Mouse (Mus musculus) neural tube, embryonic 15.5 days (tissue): Measurements from ENCODE around the gene Rpl22. TPM values are rescaled to one million over a fixed set of nuclear protein-coding genes. Genes with fewer than 3 reads are reported as not detected.

Experiments
- ATAC-seq: fragments of 200-750 bp; cut with Nextera tagmentation; 2 replicates; pipeline ENCODE4 v1.8.0; 2017; ENCODE audit warnings: mild to moderate bottlenecking, moderate TSS enrichment, moderate library complexity; ENCODE audit not compliant: low FRiP score
- H3K27ac ChIP-seq: fragments of 300-500 bp; sonication (generic); replicated peaks from 2 replicates; pipeline ENCODE4 v1.5.1; 2015; ENCODE audit warnings: mild to moderate bottlenecking, inconsistent platforms
- H3K27me3 ChIP-seq: fragments of 300-500 bp; sonication (generic); replicated peaks from 2 replicates; pipeline ENCODE4 v1.6.1; 2015; ENCODE audit warnings: inconsistent platforms
- H3K36me3 ChIP-seq: fragments of 300-500 bp; sonication (generic); 2 replicates; pipeline ENCODE4 v1.6.1; 2015; ENCODE audit warnings: inconsistent platforms
- H3K4me1 ChIP-seq: fragments of 300-500 bp; sonication (generic); 2 replicates; pipeline ENCODE4 v1.6.1; 2015; ENCODE audit warnings: inconsistent platforms
- H3K4me2 ChIP-seq: fragments of 300-500 bp; sonication (generic); 2 replicates; pipeline ENCODE4 v1.6.1; 2015; ENCODE audit warnings: inconsistent platforms, mild to moderate bottlenecking, moderate library complexity
- H3K4me3 ChIP-seq: fragments of 300-500 bp; sonication (generic); replicated peaks from 2 replicates; pipeline ENCODE4 v1.5.1; 2015; ENCODE audit warnings: mild to moderate bottlenecking, inconsistent platforms
- H3K9ac ChIP-seq: fragments of 300-500 bp; sonication (generic); replicated peaks from 2 replicates; pipeline ENCODE4 v1.6.1; 2015; ENCODE audit warnings: mild to moderate bottlenecking, inconsistent platforms
- H3K9me3 ChIP-seq: fragments of 300-500 bp; sonication (generic); replicated peaks from 2 replicates; pipeline ENCODE4 v1.6.1; 2016; ENCODE audit warnings: inconsistent platforms
- WGBS: fragments of 180-500 bp; shearing (Covaris S2); methylation state at CpG from one replicate; pipeline ENCODE4 v1.1.7; 2015; ENCODE audit warnings: mixed read lengths; 5-methylcytosine and 5-hydroxymethylcytosine counted together
- polyA plus RNA-seq: library from polyadenylated mRNA; unstranded; fragments of >200 nt; fragmentation: Nextera tagmentation; extraction: Ambion mirVana; gene quantifications from 2 replicates; pipeline ENCODE4 v1.2.1, GENCODE M21; 2015

Gene Rpl22
- polyA plus RNA-seq = 148 and 190 TPM in 2 replicates

DNA sequence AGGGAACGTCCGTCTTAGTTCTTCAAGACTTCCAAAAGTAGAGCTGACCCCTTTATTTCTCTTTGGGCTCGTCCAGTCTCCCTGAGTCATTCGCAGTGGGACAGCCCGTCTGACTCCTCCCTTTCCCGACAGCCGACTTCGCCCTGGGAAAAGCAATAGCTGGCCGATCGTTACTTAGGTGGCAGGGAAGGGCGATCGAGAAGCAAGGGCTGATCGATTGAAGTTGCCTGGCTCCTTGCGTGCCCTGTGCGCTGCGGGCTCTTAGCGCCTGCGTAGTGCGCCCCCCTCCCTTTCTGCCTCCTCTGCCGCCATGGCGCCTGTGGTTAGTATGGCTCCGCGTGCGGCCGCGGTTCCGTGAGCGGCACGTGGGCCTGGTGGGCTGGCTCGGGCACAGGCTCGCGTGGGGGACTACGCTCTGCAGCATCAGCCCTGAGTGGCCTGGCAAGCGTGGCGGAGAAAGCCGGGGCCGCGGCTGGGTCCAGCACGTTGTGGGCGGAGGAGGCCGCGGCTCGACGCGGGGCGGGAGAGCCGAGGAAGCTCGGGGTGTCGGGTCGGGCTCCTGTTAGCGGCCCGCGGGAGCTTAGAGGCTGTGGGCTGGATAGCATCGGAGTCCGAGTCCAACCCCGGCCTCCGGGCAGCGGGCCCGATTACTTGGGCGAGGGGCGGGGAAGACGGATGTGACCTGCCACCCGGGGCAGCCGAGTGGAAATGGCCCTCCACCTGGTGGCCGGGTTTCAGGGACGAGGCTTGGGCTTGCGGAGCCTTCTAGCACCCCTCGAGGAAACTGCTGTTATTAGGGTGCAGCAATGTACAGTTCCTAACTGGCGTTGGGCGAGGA, at the start of gene Rpl22:
TSS of gene Rpl22 (plus strand) at position 169 of the 838 bp plus-strand sequence.
- Histone ChIP-seq H3K4me2 (peak within 1 kb of the TSS; percentile 79), H3K27ac (peak within 1 kb of the TSS; percentile 84), H3K4me1 (peaks cover 20% of the 10 kb centered on the region), H3K9ac (peak within 1 kb of the TSS; percentile 99), H3K9me3 (no peaks in the 10 kb centered on the region), H3K27me3 (no peaks in the 10 kb centered on the region), H3K4me3 (peak within 1 kb of the TSS; percentile 100), H3K36me3 (peaks cover 23% of the 10 kb centered on the region)
- peak; percentile 95 for ATAC-seq
- under 1% methylated on average over 70 of the region's 70 CpGs for WGBS

DNA sequence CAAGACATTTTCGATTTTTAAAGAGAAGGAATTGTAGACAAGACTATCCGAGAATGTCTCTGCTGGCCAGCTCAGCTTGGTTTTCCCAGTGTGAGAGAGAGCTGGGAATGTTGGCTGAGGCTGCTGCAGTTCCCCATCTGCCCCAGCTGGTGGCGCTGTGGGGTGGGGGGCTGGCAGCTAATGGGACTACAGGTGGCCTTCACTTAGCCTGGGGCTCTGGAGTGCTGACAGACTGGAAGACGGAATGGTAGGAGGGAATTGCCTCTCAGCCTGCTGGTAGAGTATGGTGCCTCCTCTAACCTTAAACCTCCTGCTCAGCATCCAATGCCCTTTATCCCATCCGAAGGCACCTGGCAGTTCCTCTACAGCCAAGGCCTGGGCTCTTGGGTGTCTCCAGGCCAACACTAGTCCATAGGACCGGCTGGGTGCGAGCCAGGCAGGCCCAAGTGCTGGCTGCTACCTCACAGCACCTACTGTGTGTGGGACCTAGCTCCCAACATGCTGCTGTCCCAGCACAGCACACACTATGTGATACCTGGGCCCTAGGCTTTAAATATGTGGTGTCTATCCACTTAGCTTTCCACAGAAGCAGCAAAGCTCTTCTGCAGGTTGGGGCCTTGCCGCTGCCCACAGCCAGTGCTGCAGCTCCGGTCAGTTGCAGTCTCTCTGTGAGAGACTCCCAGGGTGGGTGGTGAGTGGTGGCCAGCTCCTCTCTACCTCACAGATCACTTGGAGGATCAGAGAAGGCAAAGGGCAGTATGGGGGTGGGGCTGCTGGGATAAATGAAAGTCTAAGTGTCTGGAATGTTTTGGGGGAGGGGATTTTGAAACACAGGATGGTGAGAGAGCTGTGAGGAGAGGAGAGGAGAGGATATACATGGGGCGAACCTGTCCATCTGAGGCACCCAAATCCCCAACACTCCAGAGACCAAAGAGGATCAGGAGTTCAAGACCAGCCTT, 48.9 kb upstream of the Rpl22 start:
- Histone ChIP-seq H3K4me3 (no peak overlapping the region; the same call in 1 of the 2 replicates), H3K27ac (no peak overlapping the region), H3K4me1 (peaks cover 50% of the 10 kb centered on the region), H3K9me3 (no peaks in the 10 kb centered on the region), H3K9ac (no peak overlapping the region), H3K4me2 (no peak overlapping the region), H3K36me3 (peaks cover 15% of the 10 kb centered on the region), H3K27me3 (peaks cover 50% of the 10 kb centered on the region)
- no peak for ATAC-seq
- WGBS = 55% methylated on average over 10 of the region's 10 CpGs

DNA sequence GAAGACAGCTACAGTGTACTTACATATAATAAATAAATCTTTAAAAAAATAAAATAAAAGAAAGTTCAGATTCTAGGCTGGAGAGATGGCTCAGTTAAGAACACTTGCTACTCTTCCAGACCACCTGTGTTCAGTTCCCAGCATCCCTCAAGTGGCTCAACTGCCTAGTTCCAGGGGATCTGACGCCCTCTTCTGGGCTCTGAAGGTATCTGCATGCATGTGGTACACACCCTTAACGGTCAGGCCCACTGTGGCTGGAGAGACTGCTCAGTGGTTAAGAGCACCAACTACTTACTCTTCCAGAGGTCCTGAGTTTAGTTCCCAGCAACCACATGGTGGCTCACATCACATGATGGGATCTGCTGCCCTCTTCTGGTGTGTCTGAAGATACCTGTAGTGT, 47.6 kb upstream of the Rpl22 start:
- Histone ChIP-seq H3K4me1 (peaks cover 42% of the 10 kb centered on the region), H3K9me3 (no peaks in the 10 kb centered on the region), H3K4me2 (no peak overlapping the region), H3K27ac (no peak overlapping the region), H3K36me3 (peaks cover 9% of the 10 kb centered on the region), H3K27me3 (peaks cover 63% of the 10 kb centered on the region), H3K4me3 (no peak overlapping the region), H3K9ac (no peak overlapping the region)
- 74% methylated on average over 2 of the region's 2 CpGs for WGBS
- ATAC-seq = no peak

DNA sequence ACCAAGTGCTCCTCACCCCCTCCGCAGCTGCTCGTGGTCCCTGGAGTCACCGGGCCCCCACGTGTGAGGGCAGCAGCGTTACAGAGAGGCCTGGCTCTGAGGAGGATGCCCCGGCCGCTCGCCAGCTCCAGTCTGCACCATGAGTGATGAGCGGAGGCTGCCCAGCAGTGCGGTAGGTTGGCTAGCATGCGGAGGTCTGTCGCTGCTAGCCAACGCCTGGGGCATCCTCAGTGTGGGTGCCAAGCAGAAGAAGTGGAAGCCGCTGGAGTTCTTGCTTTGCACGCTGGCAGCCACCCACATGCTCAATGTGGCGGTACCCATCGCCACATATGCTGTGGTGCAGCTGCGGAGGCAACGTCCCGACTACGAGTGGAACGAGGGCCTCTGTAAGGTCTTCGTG, 46.6 kb upstream of the Rpl22 start:
- peaks cover 73% of the 10 kb centered on the region for H3K27me3 ChIP-seq
- 75% methylated on average over 23 of the region's 23 CpGs for WGBS

DNA sequence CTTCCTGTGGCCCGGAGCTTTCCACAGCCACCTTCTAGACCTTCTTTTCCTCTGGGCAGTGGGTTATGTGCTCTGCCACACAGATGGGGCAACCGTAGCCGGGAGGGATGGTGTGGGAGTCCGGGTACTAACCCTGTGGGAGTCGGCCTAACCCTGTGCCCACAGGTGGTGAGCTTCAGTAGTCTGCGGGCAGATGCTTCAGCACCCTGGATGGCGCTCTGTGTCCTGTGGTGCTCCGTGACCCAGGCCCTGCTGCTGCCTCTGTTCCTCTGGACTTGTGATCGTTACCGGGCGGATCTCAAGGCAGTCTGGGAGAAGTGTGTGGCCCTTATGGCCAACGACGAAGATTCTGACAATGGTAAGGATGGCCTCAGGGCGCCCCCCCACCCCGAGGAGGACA, 43.9 kb upstream of the Rpl22 start:
- H3K9ac ChIP-seq = no peak overlapping the region
- 57% methylated on average over 15 of the region's 15 CpGs for WGBS
- peaks cover 24% of the 10 kb centered on the region for H3K4me1 ChIP-seq
- H3K4me2 ChIP-seq = no peak overlapping the region
- peaks cover 82% of the 10 kb centered on the region for H3K27me3 ChIP-seq
- H3K4me3 ChIP-seq = no peak overlapping the region
- no peak for ATAC-seq
- H3K27ac ChIP-seq = no peak overlapping the region
- H3K36me3 ChIP-seq = peaks cover 9% of the 10 kb centered on the region
- no peaks in the 10 kb centered on the region for H3K9me3 ChIP-seq

More for the DNA sequence above, 46.6 kb upstream of the Rpl22 start:
- Histone ChIP-seq H3K9me3 (no peaks in the 10 kb centered on the region), H3K4me1 (peaks cover 41% of the 10 kb centered on the region), H3K4me2 (no peak overlapping the region), H3K4me3 (no peak overlapping the region), H3K36me3 (peaks cover 9% of the 10 kb centered on the region), H3K9ac (no peak overlapping the region), H3K27ac (no peak overlapping the region)
- no peak for ATAC-seq

DNA sequence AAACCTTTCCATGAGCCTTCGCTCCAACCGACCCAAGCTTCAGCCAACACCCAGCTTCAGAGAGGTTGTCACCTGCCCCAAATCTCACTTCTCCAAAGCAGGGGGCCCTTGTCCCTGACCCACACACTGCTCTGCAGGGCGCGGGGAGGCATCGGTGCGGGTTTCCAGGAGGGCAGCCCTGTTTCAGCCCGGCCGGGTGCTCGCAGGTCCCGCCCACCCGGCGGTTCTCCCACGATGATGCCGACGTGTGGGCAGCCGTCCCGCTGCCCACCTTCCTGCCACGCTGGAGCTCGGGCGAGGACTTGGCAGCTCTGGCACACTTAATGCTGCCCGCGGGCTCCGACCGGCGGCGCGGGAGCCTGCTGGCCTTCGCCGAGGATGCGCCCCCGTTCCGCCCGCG, 42.8 kb upstream of the Rpl22 start:
- Histone ChIP-seq H3K4me3 (peak overlapping the region; percentile 40), H3K9me3 (no peaks in the 10 kb centered on the region), H3K4me2 (peak overlapping the region; percentile 72), H3K27ac (no peak overlapping the region), H3K4me1 (peaks cover 32% of the 10 kb centered on the region), H3K9ac (peak overlapping the region; percentile 41), H3K27me3 (peaks cover 87% of the 10 kb centered on the region), H3K36me3 (peaks cover 9% of the 10 kb centered on the region)
- ATAC-seq = 0 out of 2 replicates have a peak, but pooled peaks have one; percentile 1
- 15% methylated on average over 34 of the region's 34 CpGs for WGBS

DNA sequence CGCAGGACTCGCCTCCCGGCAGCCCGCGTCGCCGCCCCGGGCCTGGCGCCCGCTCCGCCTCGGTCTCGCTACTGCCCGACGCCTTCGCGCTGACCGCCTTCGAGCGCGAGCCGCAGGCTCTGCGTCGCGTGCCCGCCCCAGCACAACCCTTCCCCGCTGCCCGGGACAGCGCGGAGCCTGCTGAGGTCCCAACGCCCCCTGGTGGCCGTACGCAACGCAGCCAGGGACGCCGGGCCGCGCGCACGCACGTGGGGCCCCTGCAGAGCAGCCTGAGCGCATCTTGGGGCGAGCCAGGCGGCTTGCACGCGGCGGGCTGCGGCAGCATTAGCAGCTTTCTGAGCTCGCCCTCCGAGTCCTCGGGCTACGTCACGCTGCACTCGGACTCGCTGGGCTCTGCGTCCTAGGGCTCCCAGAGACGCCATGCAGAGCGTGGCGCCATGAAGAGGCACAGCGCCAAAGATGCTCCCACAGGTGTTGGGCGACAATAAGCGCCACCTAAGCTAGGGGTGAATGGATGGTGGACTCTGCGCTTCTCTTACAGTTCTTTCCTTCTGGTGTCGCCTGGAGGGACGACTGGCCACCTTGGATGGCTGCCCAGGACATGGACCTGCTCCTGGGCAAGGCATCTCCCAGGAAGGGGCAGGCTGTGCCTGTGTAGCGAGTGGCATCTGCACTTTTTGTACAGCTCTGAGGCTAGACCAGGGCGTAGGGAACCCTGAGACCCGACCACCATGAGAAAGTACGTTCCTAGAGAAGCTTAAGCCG, 42.2 kb upstream of the Rpl22 start:
- no peak overlapping the region for H3K27ac ChIP-seq
- peak overlapping the region; percentile 41 for H3K9ac ChIP-seq
- H3K4me1 ChIP-seq = peaks cover 39% of the 10 kb centered on the region
- no peaks in the 10 kb centered on the region for H3K9me3 ChIP-seq
- peaks cover 9% of the 10 kb centered on the region for H3K36me3 ChIP-seq
- peaks cover 93% of the 10 kb centered on the region for H3K27me3 ChIP-seq
- WGBS = 7% methylated on average over 61 of the region's 70 CpGs
- ATAC-seq = peak; percentile 71
- H3K4me2 ChIP-seq = peak overlapping the region; percentile 72
- peak overlapping the region; percentile 40 for H3K4me3 ChIP-seq

DNA sequence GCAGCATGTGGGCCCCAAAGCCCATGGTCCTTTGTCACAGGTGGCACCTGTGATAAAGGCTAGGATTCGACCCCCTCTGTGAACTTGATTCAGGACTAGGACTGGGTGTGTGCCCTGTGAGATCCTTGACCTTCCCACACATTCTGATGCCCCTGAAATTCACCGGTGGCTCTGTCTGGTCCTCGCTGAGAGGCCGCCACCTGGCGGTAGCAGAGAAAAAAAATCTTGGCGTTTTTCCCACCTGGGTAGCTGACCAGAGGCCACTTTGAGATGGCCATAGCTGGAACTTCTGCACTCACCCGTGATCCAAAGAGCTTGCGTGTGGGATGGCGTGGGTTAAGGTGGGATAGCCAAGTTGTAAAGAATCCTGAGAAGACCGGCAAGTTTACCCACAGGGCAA, 40.0 kb upstream of the Rpl22 start:
- no peak overlapping the region for H3K9ac ChIP-seq
- peaks cover 89% of the 10 kb centered on the region for H3K27me3 ChIP-seq
- peaks cover 50% of the 10 kb centered on the region for H3K4me1 ChIP-seq
- H3K4me3 ChIP-seq = no peak overlapping the region
- H3K27ac ChIP-seq = no peak overlapping the region
- H3K36me3 ChIP-seq = peaks cover 3% of the 10 kb centered on the region; the same call in 1 of the 2 replicates
- peak overlapping the region; percentile 79; the same call in 1 of the 2 replicates for H3K4me2 ChIP-seq
- 8% methylated on average over 10 of the region's 10 CpGs for WGBS
- no peak for ATAC-seq
- no peaks in the 10 kb centered on the region for H3K9me3 ChIP-seq

DNA sequence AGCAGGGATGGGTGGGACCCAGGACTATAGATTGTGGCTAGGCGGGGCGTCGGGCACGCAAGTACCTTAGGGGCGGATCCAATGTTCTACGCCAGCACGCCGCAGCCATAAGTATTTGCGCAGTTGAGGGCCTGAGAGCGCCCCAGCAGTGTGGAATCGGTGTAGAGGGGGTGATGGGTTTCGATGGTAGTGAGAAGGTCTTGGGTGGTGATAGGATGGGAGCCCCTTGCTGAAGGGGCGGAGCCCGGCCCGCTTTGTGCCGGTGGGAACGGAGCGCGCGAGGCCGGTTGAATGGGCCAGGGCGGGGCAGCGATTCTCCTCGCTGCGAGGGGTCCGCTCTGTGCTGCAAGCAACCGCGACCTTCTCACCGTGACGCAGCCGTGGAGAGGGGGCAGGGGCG, 39.4 kb upstream of the Rpl22 start:
- Histone ChIP-seq H3K4me2 (peak overlapping the region; percentile 79), H3K27ac (peak overlapping the region; percentile 41; the same call in 1 of the 2 replicates), H3K4me3 (peak overlapping the region; percentile 40), H3K4me1 (peaks cover 57% of the 10 kb centered on the region), H3K9me3 (no peaks in the 10 kb centered on the region), H3K27me3 (peaks cover 88% of the 10 kb centered on the region), H3K36me3 (no peaks in the 10 kb centered on the region; the same call in 1 of the 2 replicates), H3K9ac (peak overlapping the region; percentile 50)
- 1% methylated on average over 31 of the region's 32 CpGs for WGBS
- ATAC-seq = peak; percentile 51; the same call in 1 of the 2 replicates

DNA sequence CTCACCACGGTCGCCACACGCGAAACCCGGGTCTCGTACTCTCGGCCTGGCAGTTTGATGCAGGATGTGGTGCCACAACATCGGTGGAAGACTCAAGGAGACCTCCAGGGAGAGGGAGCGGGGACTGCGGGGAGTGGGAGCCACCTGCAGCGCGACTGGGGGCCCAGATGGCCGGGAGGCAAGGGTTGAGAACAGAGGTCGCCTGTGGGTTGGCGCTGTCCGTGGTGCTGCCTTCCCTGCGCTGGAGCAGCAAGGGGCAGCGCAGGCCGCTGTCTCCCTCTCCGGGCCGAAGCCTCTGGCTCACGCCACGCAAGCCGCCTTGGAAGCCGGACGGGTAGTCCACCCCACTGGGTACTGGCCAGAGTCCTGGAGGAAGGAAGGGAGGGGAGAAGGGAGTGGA, 38.7 kb upstream of the Rpl22 start:
- no peaks in the 10 kb centered on the region for H3K9me3 ChIP-seq
- H3K36me3 ChIP-seq = no peaks in the 10 kb centered on the region
- no peak overlapping the region for H3K27ac ChIP-seq
- H3K4me2 ChIP-seq = peak overlapping the region; percentile 79
- H3K4me1 ChIP-seq = peaks cover 63% of the 10 kb centered on the region
- peak overlapping the region; percentile 50 for H3K9ac ChIP-seq
- H3K4me3 ChIP-seq = peak overlapping the region; percentile 40
- no peak for ATAC-seq
- H3K27me3 ChIP-seq = peaks cover 88% of the 10 kb centered on the region
- 1% methylated on average over 26 of the region's 26 CpGs for WGBS
